Mouse (Mus musculus) stomach, postnatal 0 days (tissue): Measurements from ENCODE around the gene 4921536K21Rik. TPM values are rescaled to one million over a fixed set of nuclear protein-coding genes. Genes with fewer than 3 reads are reported as not detected.

Experiments
- ATAC-seq: fragments of 200-750 bp; cut with Nextera tagmentation; 2 replicates; pipeline ENCODE4 v1.8.0; 2017; ENCODE audit not compliant: low FRiP score, low TSS enrichment
- DNase-seq: peaks from one replicate; pipeline ENCODE4 v3.0.0-alpha.2; 2016; ENCODE audit warnings: low spot score
- H3K27ac ChIP-seq: fragments of 300-500 bp; sonication (generic); replicated peaks from 2 replicates; pipeline ENCODE4 v1.5.1; 2014; ENCODE audit warnings: mild to moderate bottlenecking, control low read depth
- H3K27me3 ChIP-seq: fragments of 300-500 bp; sonication (generic); 2 replicates; pipeline ENCODE4 v1.6.1; 2014; ENCODE audit warnings: low read length; ENCODE audit not compliant: control insufficient read depth, insufficient read depth
- H3K36me3 ChIP-seq: fragments of 300-500 bp; sonication (generic); 2 replicates; pipeline ENCODE4 v1.6.1; 2014; ENCODE audit warnings: low read length, mixed read lengths; ENCODE audit not compliant: control insufficient read depth, insufficient read depth
- H3K4me1 ChIP-seq: fragments of 300-500 bp; sonication (generic); replicated peaks from 2 replicates; pipeline ENCODE4 v1.6.1; 2014; ENCODE audit warnings: antibody characterized with exemption; ENCODE audit not compliant: control insufficient read depth, insufficient read depth
- H3K4me2 ChIP-seq: fragments of 300-500 bp; sonication (generic); replicated peaks from 2 replicates; pipeline ENCODE4 v1.6.1; 2014; ENCODE audit warnings: low read depth, mild to moderate bottlenecking, control low read depth, moderate library complexity
- H3K4me3 ChIP-seq: fragments of 300-500 bp; sonication (generic); 2 replicates; pipeline ENCODE4 v1.5.1; 2014; ENCODE audit warnings: low read depth, low read length, control low read depth
- H3K9ac ChIP-seq: fragments of 300-500 bp; sonication (generic); 2 replicates; pipeline ENCODE4 v1.6.1; 2014; ENCODE audit warnings: mild to moderate bottlenecking, low read length, control low read depth, mixed read lengths
- H3K9me3 ChIP-seq: fragments of 300-500 bp; sonication (generic); 2 replicates; pipeline ENCODE4 v1.6.1; 2016; ENCODE audit warnings: low read length; ENCODE audit not compliant: control insufficient read depth
- CTCF ChIP-seq: IDR thresholded peaks from 2 replicates; pipeline ENCODE4 v1.5.1; 2016; ENCODE audit warnings: antibody characterized with exemption, low read depth, mild to moderate bottlenecking, moderate library complexity
- EP300 ChIP-seq: optimal IDR thresholded peaks from 2 replicates; pipeline ENCODE3; 2016; ENCODE audit warnings: antibody characterized with exemption
- WGBS: fragments of 180-500 bp; shearing (Covaris S2); extraction: QIAGEN DNeasy Blood & Tissue Kit; methylation state at CpG from one replicate; pipeline ENCODE4 v1.1.7; 2014; 5-methylcytosine and 5-hydroxymethylcytosine counted together
- polyA plus RNA-seq: library from polyadenylated mRNA; unstranded; fragments of >200 nt; fragmentation: Nextera tagmentation; extraction: Ambion mirVana; gene quantifications from 2 replicates; pipeline ENCODE4 v1.2.1, GENCODE M21; 2015

4921536K21Rik gene
- polyA plus RNA-seq, 1 experiment from 2014 or later, result 0.12 TPM

- H3K36me3 ChIP-seq, result peaks cover 6% of the 10 kb centered on the region; the same call in 1 of the 2 replicates
- ATAC-seq (no peak), DNase-seq (peak; percentile 55)
- no peak overlapping the region for H3K27ac ChIP-seq
- H3K4me3 ChIP-seq, result no peak overlapping the region
- no peak overlapping the region for H3K4me2 ChIP-seq
- no peaks in the 10 kb centered on the region for H3K9me3 ChIP-seq
- no peak overlapping the region for H3K9ac ChIP-seq
- no peaks in the 10 kb centered on the region for H3K27me3 ChIP-seq
- H3K4me1 ChIP-seq, result no peaks in the 10 kb centered on the region
- 33% methylated on average over 8 of the region's 8 CpGs for WGBS
- TF ChIP-seq CTCF, result peak; percentile 83
- TF ChIP-seq EP300, result no peak
These were observed 26.5 kb upstream of the 4921536K21Rik start for GRCm38 (mm10) chr11:3921281-3921850.

GRCm38 (mm10) chr11:3920476-3920875 is 25.6 kb upstream of the 4921536K21Rik start:
- ATAC-seq, result no peak
- Histone ChIP-seq H3K4me1 (no peaks in the 10 kb centered on the region), H3K4me2 (no peak overlapping the region), H3K27ac (no peak overlapping the region), H3K9ac (no peak overlapping the region), H3K4me3 (no peak overlapping the region), H3K9me3 (no peaks in the 10 kb centered on the region), H3K27me3 (no peaks in the 10 kb centered on the region), H3K36me3 (0 out of 2 replicates have a peak, but pooled peaks cover 2% of the 10 kb centered on the region)
- TF ChIP-seq CTCF (no peak), EP300 (no peak)
- DNase-seq, result no peak
- 86% methylated on average over 7 of the region's 7 CpGs for WGBS

- 59% methylated on average over 1 of the region's 1 CpGs for WGBS
- H3K4me3 ChIP-seq, result no peak overlapping the region
- 0 out of 2 replicates have a peak, but pooled peaks cover 2% of the 10 kb centered on the region for H3K36me3 ChIP-seq
- DNase-seq (no peak), ATAC-seq (no peak)
- no peaks in the 10 kb centered on the region for H3K9me3 ChIP-seq
- H3K27ac ChIP-seq, result no peak overlapping the region
- H3K27me3 ChIP-seq, result no peaks in the 10 kb centered on the region
- H3K4me1 ChIP-seq, result peaks cover 5% of the 10 kb centered on the region; the same call in 1 of the 2 replicates
- H3K9ac ChIP-seq, result no peak overlapping the region
- TF ChIP-seq CTCF (peak; percentile 72), EP300 (no peak)
- H3K4me2 ChIP-seq, result no peak overlapping the region
These were observed 23.8 kb upstream of the 4921536K21Rik start for GRCm38 (mm10) chr11:3918738-3919137.

GRCm38 (mm10) chr11:3914109-3914840 is 19.4 kb upstream of the 4921536K21Rik start, which contains the start of gene Slc35e4:
Gene Slc35e4 (minus strand): TSS chr11:3914664.
- Histone ChIP-seq H3K9me3 (no peaks in the 10 kb centered on the region), H3K27me3 (no peaks in the 10 kb centered on the region), H3K27ac (peak within 1 kb of the TSS; percentile 82), H3K4me1 (peaks cover 11% of the 10 kb centered on the region), H3K4me2 (peak within 1 kb of the TSS; percentile 88), H3K36me3 (0 out of 2 replicates have a peak, but pooled peaks cover 2% of the 10 kb centered on the region), H3K9ac (peak within 1 kb of the TSS; percentile 67), H3K4me3 (peak within 1 kb of the TSS; percentile 58)
- DNase-seq, result peak; percentile 87
- WGBS, result under 1% methylated on average over 28 of the region's 28 CpGs
- TF ChIP-seq EP300 (no peak), CTCF (peak; percentile 93)
- peak; percentile 77 for ATAC-seq

GRCm38 (mm10) chr11:3913316-3914108 is 18.6 kb upstream of the 4921536K21Rik start:
- Histone ChIP-seq H3K9me3 (no peaks in the 10 kb centered on the region), H3K27me3 (no peaks in the 10 kb centered on the region), H3K4me3 (peak overlapping the region; percentile 58), H3K36me3 (0 out of 2 replicates have a peak, but pooled peaks cover 2% of the 10 kb centered on the region), H3K27ac (peak overlapping the region; percentile 82), H3K9ac (peak overlapping the region; percentile 67), H3K4me2 (peak overlapping the region; percentile 88), H3K4me1 (peaks cover 11% of the 10 kb centered on the region)
- DNase-seq, result peak; percentile 91
- no peak for TF ChIP-seq EP300
- no peak for TF ChIP-seq CTCF
- WGBS, result 1% methylated on average over 60 of the region's 65 CpGs
- ATAC-seq, result peak; percentile 86
